Mouse (Mus musculus) frontal cortex, postnatal 25 days (tissue): ENCODE measurements around the gene Ctrc.
"Not testable (repeated sequence)": the region's sequence is repeated elsewhere in the genome, so short reads cannot be mapped to it uniquely, and the experiment has no call there.

Experiments
- DNase-seq, 2 experiments: peaks; one replicate each; pipeline ENCODE4 v3.0.0; 2022; ENCODE audit warnings: low spot score in 2 of 2

Ctrc gene

DNA sequence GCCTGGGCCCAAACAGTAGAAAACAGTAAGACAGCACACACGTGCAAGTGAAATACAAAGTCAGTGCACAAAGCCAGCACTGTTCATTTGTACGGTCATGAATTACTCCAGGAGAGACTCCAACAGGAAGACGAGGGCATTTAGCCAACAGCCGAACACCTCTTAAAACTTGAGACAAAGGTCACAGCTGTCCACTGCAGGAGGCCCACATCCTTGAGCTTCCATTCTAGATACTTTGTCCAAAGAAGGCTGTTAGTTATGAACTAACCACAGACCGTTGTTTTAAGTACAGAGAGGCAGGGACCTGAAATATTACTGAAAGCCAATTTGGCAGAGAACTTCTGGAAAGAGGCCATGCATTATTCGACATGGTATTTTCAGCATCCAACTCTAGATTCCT is 59.1 kb downstream of the Ctrc start:
- DNase-seq, result no peak

DNA sequence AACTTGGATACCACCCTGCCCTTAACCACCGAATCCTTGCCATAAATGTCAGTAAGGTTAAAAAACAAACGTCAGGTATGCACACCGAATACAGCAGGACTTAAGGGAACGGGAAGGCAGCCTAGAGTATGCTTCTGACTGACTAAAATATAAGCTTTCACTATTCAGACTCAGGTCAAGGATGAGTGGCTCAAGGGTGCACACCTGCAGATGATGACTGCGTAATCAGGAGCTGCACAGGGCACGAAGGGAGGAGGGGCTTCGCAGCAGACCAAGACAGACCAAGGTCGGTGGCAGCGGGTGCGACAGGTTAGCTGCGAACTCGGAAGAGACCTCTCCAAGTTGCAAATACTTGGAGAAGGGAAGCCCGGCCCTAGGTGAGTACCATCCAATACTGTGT is 60.0 kb downstream of the Ctrc start:
- DNase-seq, result no peak

GRCm38 (mm10) chr4:141784835-141785234 is 61.3 kb downstream of the Ctrc start:
- DNase-seq, result no peak

DNA sequence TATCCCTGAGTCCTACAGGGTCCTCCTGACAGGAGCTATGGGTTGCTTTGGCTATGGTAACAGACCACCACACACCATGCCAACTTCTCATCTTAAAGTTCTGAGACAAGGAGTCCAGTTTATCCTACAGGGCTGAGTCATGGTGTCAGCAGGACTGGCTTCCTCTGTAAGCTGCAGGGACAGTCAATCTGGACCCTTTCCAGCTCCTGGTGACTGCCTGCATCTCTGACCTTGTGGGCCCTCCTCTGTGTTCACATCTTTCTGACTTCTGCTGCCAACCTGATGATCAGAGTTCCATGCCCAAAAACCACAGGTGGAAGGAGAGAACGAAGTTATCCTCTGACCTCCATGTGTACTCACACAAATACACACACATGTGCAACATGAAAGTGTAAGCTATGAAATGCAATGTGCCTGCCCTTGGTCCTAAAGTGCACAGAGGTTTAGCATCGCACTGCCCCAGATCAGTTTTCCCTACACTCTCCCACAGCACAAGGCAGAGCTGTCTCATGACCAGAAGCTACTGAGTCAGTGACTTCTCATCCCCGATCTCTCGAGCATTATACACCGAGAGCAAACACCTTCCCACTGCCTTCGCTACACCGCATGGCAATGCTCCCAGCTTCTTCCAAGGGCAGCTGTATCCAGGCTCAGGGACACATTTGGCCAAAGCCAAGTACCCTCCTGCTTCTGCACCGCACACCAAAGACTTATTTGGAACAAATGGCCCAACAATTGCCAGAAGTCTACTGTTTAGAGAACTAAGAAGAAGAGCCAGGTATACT is 64.8 kb downstream of the Ctrc start:
- DNase-seq, result no peak

DNA sequence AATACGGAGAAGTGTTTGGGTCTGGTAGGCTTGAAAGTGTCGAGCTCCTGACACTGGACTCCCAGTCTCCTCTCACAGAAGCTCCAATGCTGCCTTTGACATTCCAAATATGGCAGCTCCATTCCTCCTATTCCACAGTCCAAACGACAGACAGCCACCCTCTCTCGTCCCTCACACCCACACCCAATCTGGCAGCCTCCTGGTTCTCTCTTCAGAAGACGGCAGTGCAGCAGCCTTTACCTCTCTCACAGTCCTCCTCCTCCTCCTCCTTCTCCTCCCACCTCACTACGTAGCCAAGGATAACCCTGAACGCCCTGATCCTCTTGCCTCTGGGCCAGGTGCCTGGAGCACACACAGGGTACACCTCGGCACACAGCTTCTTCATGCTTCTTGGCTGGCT is 66.3 kb downstream of the Ctrc start:
- peak in 1 of 2 experiments; percentile 43 for DNase-seq

GRCm38 (mm10) chr4:141773019-141773418 is 73.1 kb downstream of the Ctrc start:
- not testable (repeated sequence) for DNase-seq

GRCm38 (mm10) chr4:141771823-141772222 is 74.3 kb downstream of the Ctrc start:
- no peak for DNase-seq

DNA sequence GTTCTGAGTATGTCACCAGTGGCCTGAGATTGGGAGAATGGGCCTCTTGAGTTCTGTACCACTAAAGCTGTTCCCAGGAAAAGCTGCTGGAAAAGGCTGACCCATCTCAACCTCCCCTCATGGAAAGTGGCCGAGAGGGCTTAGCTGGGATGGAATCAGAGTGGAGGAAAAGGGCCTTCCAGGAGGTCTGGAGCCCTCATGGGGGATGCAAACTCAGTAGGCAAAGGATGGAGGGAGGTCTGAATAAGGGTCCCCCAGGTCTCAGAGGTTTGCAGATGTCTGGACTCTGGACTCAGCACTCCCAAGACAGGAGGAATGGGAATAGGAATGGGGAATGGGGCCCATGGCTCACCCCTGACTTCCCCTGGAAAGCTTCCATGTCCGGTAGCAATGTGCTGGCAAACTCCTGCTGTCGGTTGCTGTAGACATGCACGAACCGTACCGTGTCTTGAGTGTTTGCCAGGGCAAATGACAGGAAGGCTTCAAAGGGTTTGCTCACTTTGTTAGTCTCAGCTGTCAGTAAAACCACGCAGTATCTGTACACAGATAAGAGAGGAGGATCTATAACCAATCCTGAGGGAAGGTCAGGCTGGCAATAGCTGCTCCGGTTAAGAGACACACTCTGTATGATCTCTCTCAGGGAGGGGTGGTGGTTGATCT is 76.5 kb downstream of the Ctrc start:
- DNase-seq, result no peak

GRCm38 (mm10) chr4:141767353-141768036 is 78.7 kb downstream of the Ctrc start:
- DNase-seq, result no peak

DNA sequence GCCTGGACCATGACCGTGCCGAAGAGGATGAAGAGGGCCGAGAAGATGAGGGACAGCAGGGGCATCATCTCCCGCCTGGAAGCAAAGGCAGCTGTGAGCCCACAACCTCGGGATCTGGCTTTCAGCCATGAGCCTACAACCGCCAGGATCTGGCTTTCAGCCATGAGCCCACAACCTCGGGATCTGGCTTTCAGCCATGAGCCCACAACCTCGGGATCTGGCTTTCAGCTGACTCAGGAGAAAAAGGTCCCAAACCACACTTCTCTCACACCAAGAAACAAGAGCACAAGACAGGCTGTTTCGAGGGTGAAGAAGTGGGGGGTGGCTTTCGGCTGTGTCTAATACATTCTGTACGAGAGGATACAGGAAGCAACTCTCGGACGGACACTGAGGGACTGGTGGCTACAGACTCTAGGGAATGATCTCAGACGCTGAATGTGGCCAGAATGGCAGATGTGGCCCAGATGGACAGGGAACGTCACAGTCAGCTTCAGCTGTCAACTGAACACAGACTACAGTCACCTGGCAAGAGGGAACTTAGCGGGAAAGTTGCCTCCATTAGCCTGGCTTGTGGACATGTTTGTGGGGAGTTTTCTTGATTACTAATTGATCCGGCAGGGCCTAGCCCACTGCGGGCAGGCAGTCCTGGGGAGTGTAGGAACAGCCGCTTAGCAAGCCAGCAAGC is 79.3 kb downstream of the Ctrc start:
- DNase-seq, result no peak

- no peak for DNase-seq
Observed at GRCm38 (mm10) chr4:141766316-141766667, 79.9 kb downstream of the Ctrc start.

GRCm38 (mm10) chr4:141765008-141765407 is 81.2 kb downstream of the Ctrc start:
- DNase-seq, result no peak
